Mouse (Mus musculus): ENCODE results near the gene Brca2. TPM values are rescaled to one million over a fixed set of nuclear protein-coding genes. Genes with fewer than 3 reads are reported as not detected.

Gene Brca2
- total RNA-seq, 2 experiments from 2014 or later: 2.6 to 3.4 TPM

DNA sequence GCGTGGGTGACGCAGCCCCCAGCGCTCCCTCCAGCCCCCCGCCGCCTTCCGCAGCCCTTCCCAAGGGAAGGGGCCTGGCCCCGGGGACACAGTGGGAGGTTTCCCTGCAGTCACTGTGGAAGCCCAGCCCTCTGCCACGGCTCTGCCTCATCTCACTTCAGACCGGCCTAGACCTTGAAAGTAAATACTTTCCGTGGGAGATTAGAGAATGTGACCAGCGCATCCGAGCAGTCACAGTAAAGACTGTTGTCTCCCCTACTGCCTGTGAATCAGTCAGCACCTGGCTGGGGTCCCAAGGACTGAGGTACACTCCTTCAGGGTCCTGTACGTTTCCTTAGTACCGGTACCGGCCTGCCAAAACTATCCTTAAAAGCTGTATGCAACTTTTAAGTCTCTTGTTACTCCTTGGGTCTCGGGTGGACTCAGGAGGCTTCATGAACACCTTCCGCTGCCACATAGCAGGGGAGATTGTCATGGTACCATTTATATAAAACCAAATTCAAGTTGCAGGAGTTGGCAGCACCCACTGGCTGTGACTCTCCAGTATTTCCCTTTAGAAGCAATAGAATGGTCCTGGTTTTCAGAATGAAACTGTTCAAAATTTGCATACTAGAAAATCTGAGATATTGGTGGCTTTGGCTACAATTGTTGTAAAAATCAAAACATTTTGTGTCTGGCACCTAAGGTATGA is 72.4 kb downstream of the Brca2 start:
- intact Hi-C loops (cut with DNase I): no loop called here
- DNase-seq: no peak

DNA sequence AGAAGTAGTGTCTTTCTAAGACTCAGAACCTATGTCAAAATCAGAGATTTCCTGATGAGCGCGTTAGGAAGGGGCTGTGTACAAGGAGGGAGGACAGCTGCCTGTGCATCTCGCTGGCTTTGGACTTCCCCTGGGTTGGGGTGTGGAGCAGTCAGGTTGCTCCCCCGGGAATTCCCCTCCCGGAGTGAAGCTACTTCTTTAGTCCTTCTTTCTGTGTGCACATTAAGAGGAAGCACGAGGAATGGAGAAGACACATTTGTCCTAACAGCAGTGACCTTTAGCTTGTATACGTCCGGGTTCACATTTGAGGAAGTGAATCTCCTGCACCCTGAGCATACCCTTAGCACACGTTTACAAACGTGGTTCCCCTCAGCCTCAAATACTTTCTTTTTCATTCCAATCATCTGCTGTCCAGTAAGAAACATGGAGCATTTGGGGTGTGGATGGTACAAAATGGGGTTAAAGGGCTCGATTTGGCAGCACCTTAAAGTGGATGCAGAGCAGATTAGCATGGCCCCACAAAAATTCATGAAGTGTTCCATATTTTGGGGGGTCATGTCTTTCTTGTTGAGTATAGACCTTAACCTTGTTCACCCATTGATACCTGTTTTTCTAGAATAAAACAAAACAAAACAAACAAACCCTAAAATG is 73.1 kb downstream of the Brca2 start:
- intact Hi-C loops (cut with DNase I): no loop called here
- DNase-seq: no peak

DNA sequence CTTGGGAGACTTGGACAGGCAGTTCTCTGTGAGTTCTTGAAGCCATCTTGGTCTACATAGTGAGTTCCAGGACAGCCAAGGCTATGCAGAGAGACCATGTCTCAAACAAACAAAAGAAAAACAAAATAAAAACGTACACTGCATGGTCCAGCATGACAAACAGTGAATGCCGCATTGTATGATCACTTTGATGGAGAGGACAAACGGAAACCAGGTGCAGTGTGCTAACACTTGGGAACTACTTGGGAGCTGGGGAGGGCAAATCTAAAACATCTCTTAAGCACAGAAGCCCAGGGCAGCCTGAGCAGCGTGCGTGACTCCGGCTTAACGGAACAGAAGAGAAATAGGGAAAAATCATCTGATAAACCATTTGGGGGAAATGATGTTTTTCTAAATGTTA is 74.7 kb downstream of the Brca2 start, which contains the start of gene N4bp2l1:
TSS of gene N4bp2l1 (minus strand) at position 101 of the 400 bp plus-strand sequence.
- DNase-seq: no peak
- intact Hi-C loops (cut with DNase I): no loop called here

DNA sequence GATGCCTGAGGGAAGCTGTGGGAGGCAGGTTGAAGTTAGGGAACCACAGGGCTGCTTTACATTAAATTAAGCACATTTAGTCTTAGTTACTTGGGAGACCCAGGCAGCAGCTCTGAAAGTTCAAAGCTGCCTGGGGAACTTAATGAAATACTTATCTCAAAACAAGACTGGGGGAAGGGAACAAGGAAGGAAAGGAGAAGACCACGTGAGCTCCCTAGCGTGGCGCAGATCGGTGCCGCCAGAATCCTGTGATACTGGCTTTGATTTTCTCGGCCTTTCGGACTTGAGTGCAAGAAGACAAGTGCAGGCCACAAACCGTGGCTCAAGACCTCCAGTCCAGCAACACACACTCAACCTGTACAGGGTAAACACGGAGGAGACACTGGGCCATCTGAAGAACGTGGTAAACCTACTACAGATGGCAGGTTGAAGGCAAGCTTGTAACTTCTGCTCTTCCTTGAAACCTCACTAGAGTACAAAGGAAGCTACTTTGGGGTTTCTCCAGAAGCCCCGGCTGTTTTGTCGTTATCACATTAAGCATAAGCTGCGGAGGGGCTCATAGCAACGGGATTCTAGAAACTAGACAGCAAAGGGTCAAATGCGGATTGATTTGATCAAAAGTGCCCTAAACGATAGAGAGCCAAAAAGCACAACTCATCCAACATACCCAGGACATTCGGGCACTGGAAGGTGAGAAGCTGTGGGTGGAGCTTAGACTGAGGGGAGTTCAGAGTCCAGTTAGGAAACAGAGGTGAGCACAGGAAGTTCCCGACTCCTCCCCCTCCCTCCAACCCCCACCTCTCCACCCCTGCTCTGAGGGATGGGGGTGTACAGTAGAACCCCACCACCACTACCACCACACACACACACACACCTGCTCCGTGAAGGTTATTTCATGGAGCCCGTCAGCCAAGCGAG is 76.0 kb downstream of the Brca2 start:
- intact Hi-C loops (cut with DNase I): no loop called here
- no peak for DNase-seq

DNA sequence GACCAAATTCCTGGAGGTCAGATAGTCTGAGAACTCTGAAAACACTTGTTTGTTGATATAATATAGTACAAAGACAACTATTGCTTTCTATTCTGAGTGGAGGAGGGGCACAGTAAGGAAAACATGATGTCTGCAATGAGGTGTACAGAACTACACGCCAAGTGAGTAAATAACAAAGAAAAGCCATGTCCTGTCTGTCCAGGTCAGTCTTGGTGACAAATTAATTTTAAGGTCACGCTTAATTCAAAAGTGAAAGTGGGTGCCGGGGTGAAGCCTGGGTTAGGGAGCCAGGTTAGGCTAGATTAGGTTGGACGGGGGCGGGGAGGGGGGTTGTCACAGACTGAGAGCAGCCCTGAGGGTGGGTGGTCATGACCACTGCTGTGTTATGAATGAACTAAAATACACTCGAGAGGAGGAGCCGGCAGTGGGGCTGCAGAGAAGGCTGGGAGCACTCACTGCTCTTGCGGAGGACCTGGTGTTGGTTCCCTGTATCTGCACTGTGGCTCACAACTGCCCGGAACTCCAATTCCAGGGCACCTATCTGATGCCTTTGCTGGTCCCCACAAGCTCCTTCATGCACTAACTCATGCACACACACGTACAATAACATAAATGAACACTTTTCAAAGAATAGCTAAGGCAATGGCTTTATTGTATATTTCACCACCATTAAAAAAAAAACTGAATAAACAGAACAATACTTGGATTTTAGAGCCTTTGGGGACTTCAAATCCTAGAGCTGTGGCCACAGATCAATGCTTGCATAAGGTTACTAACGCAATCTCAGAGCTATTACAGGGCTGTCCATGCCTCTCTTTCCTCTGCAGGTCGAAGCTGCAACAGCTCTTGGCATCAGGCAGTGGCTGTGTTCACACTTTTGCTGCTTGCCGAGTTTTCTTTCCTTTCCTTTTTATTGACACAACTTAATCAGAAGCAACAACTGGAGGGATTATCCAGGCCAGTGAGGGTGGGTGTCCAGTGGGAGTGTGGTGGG is 77.2 kb downstream of the Brca2 start:
- intact Hi-C loops (cut with DNase I): no loop called here
- DNase-seq: no peak

DNA sequence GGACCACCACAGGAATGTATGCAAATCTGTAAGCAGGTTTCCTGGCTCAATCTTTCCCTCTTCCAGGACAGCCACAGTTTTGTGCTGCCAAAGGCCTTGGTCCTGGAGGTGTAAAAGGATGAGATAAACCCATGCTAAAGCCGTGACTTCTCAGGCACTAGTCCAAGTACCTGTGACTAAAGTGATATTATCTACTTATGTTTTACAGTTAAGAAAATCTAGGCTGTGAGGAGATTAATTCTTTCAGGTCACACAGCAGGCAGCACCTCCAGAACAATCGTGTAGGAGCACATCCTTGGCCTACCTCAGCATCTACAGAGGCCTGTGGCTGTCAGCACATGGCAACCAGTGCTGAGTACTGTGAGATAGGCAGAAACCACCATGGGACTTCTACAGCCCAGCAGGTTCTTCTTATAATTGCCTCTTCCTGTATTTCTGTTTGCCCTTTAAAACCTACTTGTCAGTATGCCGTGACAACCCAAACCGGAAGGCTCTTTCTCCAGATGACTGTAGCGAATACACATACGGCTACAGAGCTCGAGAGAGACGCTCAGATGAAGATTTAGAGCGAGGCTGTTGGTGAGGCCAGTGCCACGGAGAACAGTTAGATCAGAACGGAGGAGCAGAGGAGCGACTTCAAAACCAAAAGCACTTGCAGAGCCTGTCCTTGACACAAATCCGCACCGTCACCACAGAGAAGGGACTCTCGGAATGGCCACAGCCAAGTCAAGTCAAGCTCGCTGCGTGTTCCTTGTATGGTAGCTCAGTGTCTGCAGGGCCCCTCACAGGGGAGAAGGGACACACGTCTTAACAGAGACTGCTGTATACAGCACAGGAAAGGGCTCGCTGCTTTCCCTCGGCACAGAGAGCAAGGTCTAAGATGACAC is 78.4 kb downstream of the Brca2 start:
- intact Hi-C loops (cut with DNase I): no loop called here
- peak in 1 of 2 experiments; percentile 28 for DNase-seq

DNA sequence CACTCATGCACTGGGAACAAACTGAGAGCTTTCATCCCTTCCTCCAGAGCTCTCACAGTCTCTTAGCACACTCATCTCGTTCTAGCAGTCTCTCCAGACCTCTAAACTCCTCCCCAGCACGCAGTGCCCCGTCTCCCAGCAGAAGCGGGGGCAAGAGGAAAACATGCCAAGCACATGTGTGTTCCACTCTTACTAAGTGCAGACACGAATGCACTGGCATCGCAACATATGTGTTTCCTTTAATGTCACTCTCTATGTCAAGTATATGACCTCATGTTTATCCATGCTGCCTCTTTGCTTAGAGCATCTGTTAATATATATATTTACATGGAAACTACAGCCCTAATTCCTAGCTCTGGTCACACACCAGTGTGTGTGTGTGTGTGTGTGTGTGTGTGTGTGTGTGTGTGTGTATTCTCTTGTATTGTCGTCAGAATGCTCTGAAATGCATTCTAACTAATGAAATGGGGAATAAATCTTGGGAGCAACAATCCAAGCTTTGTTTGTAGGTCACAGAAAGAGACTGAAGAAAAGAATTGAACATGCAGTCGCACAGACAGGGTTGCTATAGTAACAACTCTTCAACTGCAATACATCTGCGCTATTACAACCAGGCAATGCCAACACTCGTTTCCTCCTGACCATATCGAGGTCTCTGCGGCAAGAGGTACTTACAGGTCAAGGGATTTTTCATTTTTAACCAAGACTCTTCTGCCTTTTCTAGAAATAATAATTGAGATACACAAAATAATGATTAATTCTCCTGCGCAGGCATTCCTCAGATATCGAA is 79.2 kb downstream of the Brca2 start:
- DNase-seq: no peak
- intact Hi-C loops (cut with DNase I): no loop called here

DNA sequence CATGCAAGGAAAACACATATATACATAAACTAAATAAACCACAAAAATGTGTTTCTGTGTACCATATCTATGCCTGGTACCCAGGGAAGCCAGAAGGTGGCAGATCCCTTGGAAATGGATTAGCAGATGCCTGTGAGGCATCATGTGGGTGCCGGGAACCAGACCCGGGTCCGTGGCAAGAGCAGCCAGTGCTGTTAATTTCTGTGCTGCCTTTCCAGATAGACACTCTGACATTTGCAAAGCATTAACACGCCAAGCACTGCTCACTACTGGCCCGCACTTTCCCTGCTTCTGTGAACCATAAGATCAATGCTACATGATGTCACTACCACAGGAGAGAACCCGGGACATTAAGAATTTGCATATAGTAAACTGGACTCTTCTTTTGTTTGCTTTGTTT is 83.7 kb downstream of the Brca2 start:
- DNase-seq: no peak
- intact Hi-C loops (cut with DNase I): no loop called here

DNA sequence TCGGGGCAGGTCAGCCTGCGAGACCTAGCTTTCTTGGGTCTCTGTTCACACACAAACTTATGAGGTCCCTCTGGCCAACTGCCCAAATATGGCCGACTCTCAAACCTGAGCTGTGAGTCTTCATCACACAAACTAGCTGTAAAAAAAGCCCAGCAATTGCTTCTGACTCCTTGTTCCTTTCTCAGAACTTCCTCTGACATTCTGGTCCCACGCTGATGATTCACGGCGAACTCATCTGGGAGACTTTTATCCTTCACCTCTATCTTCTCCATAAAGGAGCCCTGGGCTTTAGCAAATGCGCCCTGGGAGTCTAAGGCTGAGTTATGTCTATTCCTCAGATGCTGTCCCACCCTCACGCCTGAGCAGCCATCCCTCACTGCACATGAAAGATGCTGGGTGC is 85.2 kb downstream of the Brca2 start:
- DNase-seq: no peak
- intact Hi-C loops (cut with DNase I): no loop called here

DNA sequence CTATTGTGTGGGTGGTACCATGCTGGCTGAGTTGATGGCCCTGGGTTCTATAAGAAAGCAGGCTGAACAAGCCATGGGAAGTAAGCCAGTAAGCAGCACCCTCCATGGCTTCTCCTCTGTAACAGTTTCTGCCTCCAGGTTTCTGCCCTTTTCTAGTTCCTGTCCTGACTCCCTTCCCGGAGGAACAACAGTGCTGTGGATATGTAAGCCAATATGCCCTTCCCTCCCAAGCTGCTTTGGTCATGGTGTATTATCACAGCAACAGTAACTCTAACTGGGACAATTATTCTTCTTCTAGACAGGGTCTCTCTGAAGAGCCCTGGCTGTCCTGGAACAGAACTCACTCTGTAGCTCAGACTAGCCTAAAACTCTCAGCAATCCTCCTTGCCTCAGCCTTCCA is 88.7 kb downstream of the Brca2 start:
- DNase-seq: no peak
- intact Hi-C loops (cut with DNase I): no loop called here

DNA sequence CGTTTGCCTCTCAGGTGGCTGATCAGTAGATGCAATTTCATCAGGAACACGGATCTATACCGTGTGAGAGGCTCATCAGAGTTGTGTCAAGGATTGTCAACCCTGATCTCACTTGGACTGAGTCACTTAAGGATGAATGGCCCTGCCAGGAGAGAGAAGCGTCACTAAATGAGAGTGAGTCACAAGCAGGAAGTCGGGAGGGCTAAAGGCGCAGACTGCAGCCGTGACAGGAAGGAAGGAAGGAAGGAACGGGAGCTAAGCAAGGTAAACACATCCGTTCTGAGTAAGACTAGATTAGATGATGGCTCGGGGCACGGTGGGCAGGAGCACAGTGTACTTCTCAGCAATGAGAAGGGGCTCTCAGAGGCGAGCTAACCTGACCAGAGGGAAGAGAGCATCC is 89.3 kb downstream of the Brca2 start:
- DNase-seq: no peak
- intact Hi-C loops (cut with DNase I): no loop called here

DNA sequence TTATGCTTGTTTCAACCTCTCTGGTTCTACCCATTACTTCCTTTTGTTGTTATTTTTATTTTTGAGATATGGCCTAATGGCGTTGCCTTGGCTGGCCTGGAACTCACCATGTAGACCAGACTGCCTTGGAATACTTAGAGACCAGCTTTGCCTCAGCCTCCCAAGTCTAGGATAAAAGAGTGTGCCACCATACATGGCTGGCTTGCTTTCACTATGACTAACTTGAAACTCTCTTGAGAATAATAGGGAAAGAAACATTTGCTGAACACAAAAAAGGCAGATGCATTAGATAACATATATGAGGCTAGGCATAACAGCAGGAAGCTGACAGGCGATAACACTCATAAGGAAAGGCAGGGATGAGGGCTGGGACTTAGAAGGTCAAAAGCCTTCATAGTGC is 91.6 kb downstream of the Brca2 start:
- DNase-seq: no peak
- intact Hi-C loops (cut with DNase I): no loop called here

DNA sequence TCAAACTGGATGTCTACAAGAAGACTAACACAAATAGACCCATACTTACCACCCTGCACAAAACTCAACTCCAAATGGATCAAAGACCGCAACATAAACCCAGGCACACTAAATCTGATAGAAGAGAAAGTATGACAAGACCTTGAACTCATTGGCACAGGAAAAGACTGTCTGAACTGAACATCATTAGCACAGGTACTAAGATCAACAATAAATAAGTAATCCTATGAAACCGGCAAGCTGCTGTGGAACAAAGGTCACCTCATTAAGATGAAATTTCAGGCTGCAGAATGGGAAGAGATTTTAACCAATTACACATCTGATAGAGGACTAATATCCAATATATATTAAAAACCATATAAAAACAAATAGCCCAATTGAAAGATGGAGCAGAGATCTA is 93.8 kb downstream of the Brca2 start:
- DNase-seq: no peak
- intact Hi-C loops (cut with DNase I): no loop called here

DNA sequence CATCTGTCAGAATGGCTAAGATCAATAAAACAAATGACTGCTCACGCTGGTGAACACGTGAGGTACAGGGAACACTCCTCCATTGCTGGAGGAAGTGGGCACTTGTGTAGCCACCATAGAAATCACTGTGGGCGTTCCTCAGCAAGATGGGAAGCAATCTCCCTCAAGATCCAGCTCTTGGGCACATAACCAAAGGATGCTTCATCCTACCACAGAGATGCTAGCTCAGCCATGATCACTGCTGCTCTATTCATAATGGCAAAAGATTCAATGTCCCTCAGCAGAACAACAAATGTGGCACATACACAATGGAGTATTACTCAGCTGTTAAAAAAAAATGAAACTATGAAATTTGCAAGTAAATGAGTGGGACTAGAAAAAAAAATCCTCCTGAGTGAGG is 94.3 kb downstream of the Brca2 start:
- intact Hi-C loops (cut with DNase I): no loop called here
- no peak for DNase-seq

DNA sequence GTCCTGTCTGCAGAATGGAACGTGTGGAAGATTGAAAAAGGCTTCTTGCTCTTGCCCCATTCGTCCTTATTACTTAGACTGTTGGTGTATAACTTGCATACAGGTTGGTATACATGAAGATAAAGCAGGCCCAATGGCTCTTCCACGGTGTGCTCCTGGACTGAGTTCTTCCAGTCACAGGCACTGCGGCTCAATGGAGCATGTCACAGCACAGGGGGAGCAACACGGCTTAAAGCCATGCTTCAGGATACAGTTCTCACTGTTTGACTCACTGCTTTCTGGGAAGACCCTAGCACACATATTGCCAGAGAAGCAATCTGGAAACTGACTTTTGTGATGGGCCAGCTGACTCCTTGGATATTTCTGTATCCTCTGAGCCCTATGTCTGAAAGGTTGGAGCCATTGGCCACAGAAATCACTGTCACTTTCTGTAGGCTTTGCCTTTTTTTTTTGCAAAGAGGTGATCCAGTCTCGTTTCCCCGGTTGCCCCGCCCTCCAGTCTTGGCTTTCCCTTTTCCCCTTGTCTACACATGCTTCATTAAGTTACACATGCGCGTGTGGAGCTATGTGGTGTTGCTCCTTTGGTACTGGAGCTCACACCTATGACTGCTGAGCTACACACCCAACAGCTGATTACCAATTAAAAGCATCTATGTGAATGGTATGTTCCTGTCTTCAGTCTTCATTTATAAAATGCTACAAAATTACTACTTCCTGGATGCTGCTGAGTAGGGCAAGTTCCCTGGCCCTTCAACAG is 96.3 kb downstream of the Brca2 start:
- intact Hi-C loops (cut with DNase I): no loop called here
- DNase-seq: no peak
